In genomic region chr15:102239260-102239590, GRCm38 (mm10) we compare ENCODE assay signal across 8 mouse cellular contexts. TPM values are rescaled to one million over a fixed set of nuclear protein-coding genes. Genes with fewer than 3 reads are reported as not detected.
DNase-seq lines count a peak whose midpoint lies in the region; ATAC-seq lines count a peak whose summit lies in the region.

No protein-coding gene starts in this region.

- H3K9me3 ChIP-seq in limb, embryonic 12.5 days: no peaks in the 10 kb centered on the region
- no peaks in the 10 kb centered on the region for H3K9me3 ChIP-seq in midbrain, embryonic 13.5 days

- no peak overlapping the region for H3K9ac ChIP-seq in limb, embryonic 12.5 days (replicated peaks)
- H3K9ac ChIP-seq in midbrain, embryonic 13.5 days (replicated peaks): no peak overlapping the region

- H3K4me3 ChIP-seq in limb, embryonic 12.5 days (replicated peaks): no peak overlapping the region
- H3K4me3 ChIP-seq in midbrain, embryonic 13.5 days (replicated peaks): no peak overlapping the region

- H3K27me3 ChIP-seq in limb, embryonic 12.5 days: no peaks in the 10 kb centered on the region
- H3K27me3 ChIP-seq in midbrain, embryonic 13.5 days: peaks cover 48% of the 10 kb centered on the region

- DNase-seq in ovary, postnatal 10 days (ENCODE audit: low spot score): peak; percentile 60
- DNase-seq in ovary, adult 18-20 months (ENCODE audit: low spot score): no peak
- peak; percentile 78 for DNase-seq in cerebellum, adult 9-10 months
- DNase-seq in frontal cortex, postnatal 25 days (ENCODE audit: low spot score in 2 of 2): peak; percentile 62 to 70
- DNase-seq in spleen, adult 18-20 months: peak; percentile 62 to 86

- H3K36me3 ChIP-seq in limb, embryonic 12.5 days: peaks cover 78% of the 10 kb centered on the region
- no peaks in the 10 kb centered on the region for H3K36me3 ChIP-seq in midbrain, embryonic 13.5 days

- 13% methylated on average over 9 of the region's 9 CpGs for WGBS in limb, embryonic 12.5 days
- WGBS in midbrain, embryonic 13.5 days: 11% methylated on average over 9 of the region's 9 CpGs

- H3K4me2 ChIP-seq in limb, embryonic 12.5 days: no peak overlapping the region
- H3K4me2 ChIP-seq in midbrain, embryonic 13.5 days (replicated peaks): no peak overlapping the region

- peaks cover 46% of the 10 kb centered on the region for H3K4me1 ChIP-seq in limb, embryonic 12.5 days (replicated peaks)
- peaks cover 18% of the 10 kb centered on the region for H3K4me1 ChIP-seq in midbrain, embryonic 13.5 days (replicated peaks)

- H3K27ac ChIP-seq in limb, embryonic 12.5 days: no peak overlapping the region
- H3K27ac ChIP-seq in midbrain, embryonic 13.5 days: no peak overlapping the region

- ATAC-seq in inflammation-experienced regulatory T-cells, adult 6 months: peak; percentile 42
- ATAC-seq in limb, embryonic 12.5 days (ENCODE audit: insufficient number of reproducible peaks, insufficient read depth, low FRiP score, low TSS enrichment, low read depth): peak; percentile 33; the same call in 1 of the 2 replicates
- ATAC-seq in midbrain, embryonic 13.5 days: peak; percentile 83

RNA-seq across cellular contexts. Expression of gene Itgb7, which starts 7.5 kb away (rescaled TPM):
- 100 to 1,000 TPM; 364 to 513 (median 397) TPM for polyA plus RNA-seq in inflammation-experienced regulatory T-cells, adult 6 months (2017; shearing (Covaris generic))
- polyA plus RNA-seq in limb, embryonic 12.5 days (2016; fragmentation: Nextera tagmentation; extraction: Ambion mirVana): 2.9 and 3.3 TPM in 2 replicates
- 0.71 and 0.82 TPM in 2 replicates for polyA plus RNA-seq in midbrain, embryonic 13.5 days (2015; fragmentation: Nextera tagmentation; extraction: Ambion mirVana)

RNA-seq across cellular contexts. Expression of gene Rarg, which starts 18.1 kb away (rescaled TPM):
- polyA plus RNA-seq in inflammation-experienced regulatory T-cells, adult 6 months (2017; shearing (Covaris generic)): 10 to 100 TPM; 15.5 to 18.4 (median 18.3) TPM
- polyA plus RNA-seq in limb, embryonic 12.5 days (2016; fragmentation: Nextera tagmentation; extraction: Ambion mirVana): 137 TPM in 2 replicates
- polyA plus RNA-seq in midbrain, embryonic 13.5 days (2015; fragmentation: Nextera tagmentation; extraction: Ambion mirVana): 2.7 and 3.4 TPM in 2 replicates

RNA-seq across cellular contexts. Expression of gene Gm9918, which starts 31.1 kb away (rescaled TPM):
- not detected for polyA plus RNA-seq in inflammation-experienced regulatory T-cells, adult 6 months (2017; shearing (Covaris generic))
- 1.3 and 1.4 TPM in 2 replicates for polyA plus RNA-seq in limb, embryonic 12.5 days (2016; fragmentation: Nextera tagmentation; extraction: Ambion mirVana)
- polyA plus RNA-seq in midbrain, embryonic 13.5 days (2015; fragmentation: Nextera tagmentation; extraction: Ambion mirVana): 0.07 and 0.12 TPM in 2 replicates

RNA-seq across cellular contexts. Expression of gene Csad, which starts 34.7 kb away (rescaled TPM):
- polyA plus RNA-seq in inflammation-experienced regulatory T-cells, adult 6 months (2017; shearing (Covaris generic)): 10 to 100 TPM in 2 of 3 experiments, 1 to 10 TPM in 1; 5.0 to 14.6 (median 14.0) TPM
- polyA plus RNA-seq in limb, embryonic 12.5 days (2016; fragmentation: Nextera tagmentation; extraction: Ambion mirVana): 70.6 and 72.9 TPM in 2 replicates
- polyA plus RNA-seq in midbrain, embryonic 13.5 days (2015; fragmentation: Nextera tagmentation; extraction: Ambion mirVana): 37.9 and 40.2 TPM in 2 replicates

RNA-seq across cellular contexts. Expression of gene Zfp740, which starts 36.2 kb away (rescaled TPM):
- polyA plus RNA-seq in inflammation-experienced regulatory T-cells, adult 6 months (2017; shearing (Covaris generic)): 10 to 100 TPM; 20.3 to 33.3 (median 25.5) TPM
- 108 and 115 TPM in 2 replicates for polyA plus RNA-seq in limb, embryonic 12.5 days (2016; fragmentation: Nextera tagmentation; extraction: Ambion mirVana)
- 81.1 and 83.0 TPM in 2 replicates for polyA plus RNA-seq in midbrain, embryonic 13.5 days (2015; fragmentation: Nextera tagmentation; extraction: Ambion mirVana)

Comparison
In these comparisons a context has a peak if more than half of its experiments do, and no peak if none do; other contexts are left out.
1. ATAC-seq: peak in every context shown above with its lines; median percentile 83 in midbrain, embryonic 13.5 days; 42 in inflammation-experienced regulatory T-cells, adult 6 months; 33 in limb, embryonic 12.5 days.
2. RNA of gene Itgb7, which starts 7.5 kb away (polyA plus RNA-seq): 364 to 513 TPM in inflammation-experienced regulatory T-cells, adult 6 months; 2.9 to 3.3 TPM in limb, embryonic 12.5 days and 0.71 to 0.82 TPM in midbrain, embryonic 13.5 days; every median in the first group is over 10 times any median in the second.